Mouse (Mus musculus) left cerebral cortex, postnatal 25 days (tissue): ENCODE data around the gene F2r. TPM values are rescaled to one million over a fixed set of nuclear protein-coding genes. Genes with fewer than 3 reads are reported as not detected.

Experiments
- DNase-seq, 2 experiments: peaks; one replicate each; pipeline ENCODE4 v3.0.0; 2022; ENCODE audit warnings: low spot score in 2 of 2, mixed read lengths in 1 of 2
- intact Hi-C: fragments of 180-260 bp; cut with DNase I; formaldehyde crosslinking; loops from one replicate; pipeline ENCODE4 v1.15.1; 2025
- total RNA-seq, 2 experiments: library from RNA; stranded (reverse); gene quantifications; 2 replicates each; pipeline ENCODE4 v1.2.3; 2021

F2r gene
- total RNA-seq, result 1 to 10 TPM; 3.7 to 4.0 TPM

DNA sequence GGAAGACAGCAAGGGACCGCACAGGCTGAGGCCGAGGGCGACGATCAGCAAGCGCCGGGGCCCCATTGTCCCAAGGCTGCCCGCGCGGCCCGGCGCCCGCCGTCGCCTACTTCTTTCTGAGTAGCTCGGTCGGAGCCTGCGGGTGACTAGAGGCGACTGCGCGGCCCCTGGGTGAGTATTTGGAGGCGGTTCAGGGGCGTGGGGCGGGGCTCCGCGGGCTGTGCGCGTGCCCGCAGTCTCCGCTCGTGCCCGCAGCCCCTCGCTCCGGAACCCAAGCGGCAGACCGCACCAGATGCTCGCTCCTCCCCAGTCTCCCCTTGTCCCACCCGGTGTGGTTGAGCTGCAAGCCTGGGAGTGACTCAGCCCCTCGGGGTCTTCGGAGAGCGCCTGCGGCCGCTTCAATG is at the start of gene F2r:
TSS of gene F2r (minus strand) at position 179 of the 404 bp plus-strand sequence.
- intact Hi-C loops, result no loop called here
- DNase-seq, result peak; percentile 52

DNA sequence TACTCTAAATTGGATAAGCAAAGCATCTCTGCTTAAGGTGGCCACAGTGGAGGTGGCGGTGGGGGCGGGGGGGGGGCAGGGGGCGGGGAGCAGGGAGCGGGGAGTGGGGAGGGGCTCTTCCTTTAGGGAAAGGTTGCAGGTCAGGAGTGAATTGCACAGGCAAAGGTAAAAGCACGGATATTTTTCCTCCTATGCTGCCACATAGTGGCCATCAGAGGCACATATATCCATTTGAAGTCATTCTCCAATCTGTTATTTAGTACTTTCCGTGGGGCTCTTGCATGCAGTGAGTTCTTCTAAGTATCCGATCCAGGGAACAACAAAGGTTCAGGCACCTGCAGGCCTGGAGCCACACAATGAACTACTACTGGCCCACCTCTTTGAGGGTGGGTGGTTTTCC is 49.0 kb upstream of the F2r start:
- DNase-seq, result peak in 1 of 2 experiments; percentile 11
- intact Hi-C loops, result loop anchor here (1.0 kb wide), 1 partner anchor 104 kb away; no protein-coding TSS in a partner anchor

DNA sequence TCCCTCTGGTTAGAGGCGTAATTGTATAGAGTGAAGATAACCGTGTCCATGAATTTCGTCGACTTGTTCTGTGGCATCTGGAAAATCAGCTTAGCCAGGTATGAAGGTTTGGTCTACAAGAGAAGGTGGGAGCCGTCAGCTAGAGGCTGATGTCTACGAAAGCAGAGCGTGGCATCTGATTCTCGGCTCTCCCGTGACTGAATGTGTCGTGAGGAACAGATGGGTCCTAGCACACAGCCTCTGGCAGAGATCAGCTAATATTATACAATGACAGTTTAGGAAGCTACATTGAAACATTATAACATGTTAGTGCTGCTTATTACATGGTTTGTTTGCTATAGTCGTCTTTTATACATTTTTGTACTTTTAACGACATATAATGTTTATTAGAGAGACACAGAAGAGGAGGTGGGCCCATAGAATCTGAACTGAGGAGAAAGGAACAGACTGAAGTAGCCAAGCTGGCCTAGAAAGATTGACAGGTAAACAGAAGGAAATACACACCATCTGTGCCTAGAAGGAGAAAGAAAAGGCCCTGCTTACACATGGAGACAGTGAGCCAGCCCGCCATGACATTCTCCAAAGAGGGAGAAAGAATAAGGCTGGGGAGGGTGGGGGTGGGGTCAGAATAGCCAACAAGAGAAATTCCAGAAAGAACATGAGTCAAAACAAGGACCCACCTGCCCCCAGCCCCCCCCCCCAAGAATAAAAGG is 47.5 kb upstream of the F2r start:
- intact Hi-C loops, result no loop called here
- no peak for DNase-seq

DNA sequence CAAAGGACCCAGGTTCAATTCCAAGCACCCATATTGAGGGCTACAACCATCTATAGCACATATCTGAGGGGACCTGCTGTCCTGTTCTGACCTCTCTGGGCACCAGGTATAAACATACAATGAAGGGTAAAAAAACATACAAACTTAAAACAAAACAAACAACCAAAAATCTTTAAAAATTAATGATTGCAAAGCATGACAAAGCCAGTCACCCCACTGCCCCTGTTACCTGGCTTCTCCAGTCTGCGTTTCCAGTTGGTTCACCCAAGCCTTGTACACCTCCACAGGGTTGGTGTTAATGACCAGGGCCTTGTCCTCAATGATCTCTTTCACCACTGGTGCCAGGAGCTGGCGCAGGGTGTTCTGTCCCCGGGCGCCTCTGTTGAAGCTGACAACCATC is 45.5 kb upstream of the F2r start:
- intact Hi-C loops, result no loop called here
- no peak for DNase-seq

DNA sequence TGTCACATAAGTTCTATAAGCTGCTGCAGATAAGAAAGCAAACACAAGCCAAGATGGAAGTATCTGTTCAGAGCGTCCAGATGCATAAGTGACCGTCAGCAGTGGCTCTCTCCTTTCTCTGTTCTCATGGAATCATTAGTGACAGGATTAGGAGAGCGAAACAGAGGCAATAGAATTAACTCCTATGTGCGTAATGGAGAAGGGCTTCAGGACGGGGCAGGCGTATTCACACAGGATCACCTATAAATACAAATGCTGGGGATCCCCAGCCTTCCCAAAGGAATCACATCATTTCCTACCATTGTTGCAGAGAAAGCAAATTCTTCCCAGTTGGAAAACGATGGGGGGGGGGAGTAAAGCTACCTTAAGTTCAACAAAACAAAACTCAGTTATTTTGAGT is 41.1 kb upstream of the F2r start:
- no peak for DNase-seq
- intact Hi-C loops, result no loop called here

DNA sequence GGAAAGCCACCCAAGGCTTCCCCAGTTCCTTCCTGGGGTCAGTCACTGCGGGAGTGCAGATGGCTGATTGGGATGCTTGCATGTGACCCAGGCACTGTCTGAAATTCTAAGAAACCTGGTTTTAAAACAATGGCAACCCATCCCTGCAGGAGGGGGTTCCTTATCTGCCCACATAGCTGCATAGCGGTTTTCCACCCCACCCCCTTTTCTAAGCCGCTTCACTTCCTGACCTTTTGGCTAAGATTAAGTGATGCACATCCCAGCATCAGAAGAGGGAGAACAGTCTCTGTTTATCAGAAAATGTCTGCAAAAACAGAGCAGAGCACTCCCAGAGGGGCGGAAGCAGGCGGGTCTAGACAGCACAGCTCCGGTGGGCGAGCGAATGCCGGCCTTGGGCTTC is 38.9 kb upstream of the F2r start:
- DNase-seq, result no peak
- intact Hi-C loops, result no loop called here

DNA sequence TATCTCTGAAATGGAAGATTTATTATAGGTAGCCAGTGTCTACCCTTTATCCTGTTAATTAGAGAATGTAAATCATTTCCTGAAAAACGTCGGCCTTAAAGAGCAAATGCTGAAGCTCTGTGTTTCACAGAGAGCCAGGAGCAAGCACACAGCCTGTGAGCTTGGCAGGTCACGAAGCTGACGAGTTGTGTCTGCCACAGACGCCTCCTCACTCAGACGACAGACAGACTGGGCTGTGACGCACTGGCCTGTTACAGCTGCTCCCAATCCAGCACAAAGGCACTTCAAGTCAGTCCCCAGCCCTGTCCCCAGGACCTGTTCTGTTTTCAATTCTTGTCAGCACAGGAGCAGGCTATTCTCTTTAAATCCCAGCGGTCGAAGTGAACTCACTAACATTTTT is 37.0 kb upstream of the F2r start:
- intact Hi-C loops, result no loop called here
- DNase-seq, result peak in 1 of 2 experiments; percentile 40

DNA sequence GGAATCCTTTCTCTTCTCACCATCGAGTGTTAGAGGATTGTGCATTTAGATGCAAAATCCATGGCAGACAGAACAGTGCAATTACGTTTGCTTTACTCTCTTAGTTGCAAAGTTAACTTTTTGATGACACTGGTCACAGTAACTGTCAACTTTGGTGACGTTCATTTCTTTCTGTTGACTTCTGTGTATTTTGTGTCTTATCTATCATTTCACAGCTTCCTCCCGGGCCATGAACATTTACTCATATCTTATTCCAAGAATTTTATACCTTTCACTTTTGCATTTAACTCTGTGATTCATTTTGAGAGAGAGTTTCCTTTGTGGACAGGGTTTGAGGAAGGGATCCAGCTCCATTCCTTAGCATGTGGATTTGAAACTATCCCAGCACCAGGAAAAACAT is 35.4 kb upstream of the F2r start:
- no peak for DNase-seq
- intact Hi-C loops, result no loop called here

DNA sequence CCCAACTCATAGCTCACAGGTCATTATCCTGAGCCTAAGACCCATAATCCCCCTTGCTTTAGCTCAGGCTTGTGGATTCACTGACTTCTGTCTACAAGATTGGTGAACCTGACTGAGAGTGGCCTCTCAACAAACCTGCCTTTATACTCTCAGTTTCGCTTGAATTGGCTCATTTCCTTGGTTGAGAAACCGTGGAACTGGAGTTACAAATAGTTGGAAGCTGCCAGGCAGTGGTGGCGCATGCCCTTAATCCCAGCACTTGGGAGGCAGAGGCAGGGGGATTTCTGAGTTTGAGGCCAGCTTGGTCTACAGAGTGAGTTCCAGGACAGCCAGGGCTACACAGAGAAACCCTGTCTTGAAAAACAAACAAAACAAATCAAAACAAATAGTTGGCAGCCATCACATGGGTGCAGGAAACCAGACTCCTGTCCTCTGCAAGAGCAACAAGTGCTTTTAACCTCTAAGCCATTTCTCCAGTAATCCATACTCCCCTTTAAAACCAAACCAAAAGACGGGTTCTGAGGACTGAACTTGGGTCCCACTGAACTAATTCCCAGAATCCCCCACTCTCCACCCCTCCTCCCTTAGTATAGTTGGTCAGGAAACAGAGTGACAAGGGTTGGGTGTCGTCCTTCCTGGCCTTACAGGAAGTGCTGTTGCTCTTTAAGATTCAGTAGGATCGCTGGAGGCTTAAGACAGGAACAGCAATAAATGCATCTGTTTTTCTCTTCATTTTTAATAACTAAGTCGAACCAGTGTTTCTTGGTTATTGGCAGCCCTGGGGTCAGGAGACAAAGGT is 33.8 kb upstream of the F2r start:
- no peak for DNase-seq
- intact Hi-C loops, result no loop called here

DNA sequence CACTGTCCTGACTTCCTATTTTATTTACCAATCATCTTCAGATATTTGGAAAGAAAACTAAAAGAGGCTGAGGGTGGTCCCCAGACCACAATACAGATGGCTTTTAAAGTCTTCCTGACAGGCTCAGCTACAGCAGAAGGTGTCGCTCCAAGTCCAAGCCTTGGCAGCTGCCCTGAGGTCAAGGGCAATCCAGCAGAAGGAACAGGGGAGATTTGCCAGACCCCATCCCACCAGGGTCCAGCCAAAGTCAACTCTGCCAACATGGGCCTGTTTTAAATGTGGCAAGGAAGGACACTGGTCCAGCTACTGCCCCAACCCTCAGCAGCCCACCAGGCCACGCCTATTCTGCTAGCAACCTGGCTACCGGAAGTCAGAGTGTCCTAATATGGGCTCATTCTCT is 31.7 kb upstream of the F2r start:
- no peak for DNase-seq
- intact Hi-C loops, result no loop called here

DNA sequence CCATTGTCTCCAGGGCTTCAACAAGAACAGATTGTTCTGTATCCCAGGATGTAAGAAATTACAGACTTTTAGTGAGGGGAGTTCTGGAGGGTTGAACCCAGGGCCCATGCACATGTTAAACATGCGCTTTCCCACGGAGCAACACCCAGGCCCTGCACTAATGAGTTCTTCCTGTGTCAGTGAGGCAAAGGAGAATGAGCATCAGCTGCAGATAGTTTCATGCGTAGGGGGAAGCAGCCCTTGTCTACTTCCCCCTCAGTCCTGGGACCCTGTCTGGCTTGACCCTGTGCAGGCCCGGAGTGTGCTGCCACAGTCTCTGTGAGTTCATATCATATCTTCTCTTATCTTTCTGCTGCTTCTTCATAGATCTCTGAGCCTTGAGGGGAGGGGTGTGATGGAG is 29.0 kb upstream of the F2r start:
- intact Hi-C loops, result no loop called here
- no peak for DNase-seq

DNA sequence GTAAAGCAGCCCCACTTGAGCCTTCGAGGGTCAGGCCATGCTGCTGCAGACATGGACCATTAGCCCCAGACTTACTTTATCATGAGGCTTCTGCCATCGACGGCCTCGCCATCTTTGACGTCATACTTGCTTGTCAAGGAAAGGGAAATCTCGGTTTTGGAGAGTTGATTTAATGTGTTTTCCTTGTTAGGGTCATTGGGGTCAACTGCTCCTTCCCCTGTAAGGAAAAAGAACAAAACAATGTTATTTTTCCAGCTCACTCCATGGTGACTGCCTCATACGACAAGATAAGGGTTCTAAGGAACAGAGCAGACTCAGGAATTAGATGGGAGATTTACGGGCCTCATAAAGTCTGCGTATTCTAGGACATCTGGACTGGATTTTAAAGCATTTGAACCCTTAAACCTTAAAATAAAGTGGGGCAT is 28.4 kb upstream of the F2r start:
- intact Hi-C loops, result no loop called here
- no peak for DNase-seq

DNA sequence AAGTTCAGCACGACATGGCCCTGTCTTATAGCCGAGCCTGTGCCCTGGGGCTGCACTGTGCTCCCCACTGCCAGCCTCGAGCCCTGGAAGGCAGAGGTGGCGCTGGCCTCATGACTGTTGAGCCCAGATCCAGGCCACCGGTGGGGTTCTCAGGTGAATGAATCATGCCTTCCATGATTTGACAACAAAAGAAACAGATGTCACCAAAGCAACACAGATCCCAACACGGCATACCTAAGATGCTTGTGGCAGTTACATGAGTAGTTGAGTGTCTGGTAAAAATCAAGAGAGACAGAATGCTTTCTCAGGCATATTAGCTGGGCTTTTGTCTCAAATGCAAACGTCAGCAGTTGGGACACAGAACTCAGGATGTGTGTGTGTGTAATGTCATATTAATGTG is 25.5 kb upstream of the F2r start:
- DNase-seq, result no peak
- intact Hi-C loops, result no loop called here

DNA sequence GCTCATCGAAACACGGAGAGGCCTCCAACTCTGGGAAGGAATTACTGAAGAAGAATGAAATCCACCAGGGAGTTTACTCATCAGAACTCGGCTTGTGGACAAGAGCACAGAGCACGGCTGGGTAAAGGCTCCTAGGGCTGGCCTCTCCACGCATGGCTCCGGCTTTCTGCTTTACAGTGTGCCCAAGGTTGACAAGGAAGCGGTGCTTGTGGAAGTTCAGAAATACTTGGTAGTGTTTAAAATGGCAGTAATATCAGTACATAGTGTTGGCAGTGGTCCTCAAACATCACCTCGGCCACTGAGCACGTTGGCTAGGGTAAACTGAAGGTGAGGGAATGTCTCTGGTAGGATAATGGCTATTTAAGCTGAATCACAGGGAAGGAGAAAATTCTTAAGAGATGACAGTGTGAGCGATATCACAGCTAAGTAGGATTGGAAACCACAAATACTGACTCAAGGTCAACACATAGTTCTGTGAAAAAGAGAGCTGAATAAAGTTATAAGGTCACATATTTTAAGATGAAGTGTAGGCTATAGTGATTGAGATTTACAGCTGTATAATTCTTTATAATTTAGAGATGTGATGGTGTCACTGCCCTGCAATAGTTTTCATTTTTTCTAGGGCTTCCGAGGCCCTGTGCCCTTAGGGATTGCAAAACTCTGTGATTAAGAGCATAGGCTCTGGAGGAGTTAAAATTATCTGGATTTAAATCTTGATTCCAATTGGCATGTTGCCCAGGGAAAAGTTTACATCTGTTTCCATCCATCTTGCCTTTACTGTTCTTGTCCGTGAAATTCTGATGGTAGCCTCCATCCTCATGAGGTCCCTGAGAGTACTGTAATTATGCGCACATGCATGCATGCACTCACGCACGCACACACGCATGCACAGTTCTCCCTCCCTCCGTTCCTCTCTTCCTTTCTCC is 23.0 kb upstream of the F2r start:
- intact Hi-C loops, result no loop called here
- DNase-seq, result no peak

DNA sequence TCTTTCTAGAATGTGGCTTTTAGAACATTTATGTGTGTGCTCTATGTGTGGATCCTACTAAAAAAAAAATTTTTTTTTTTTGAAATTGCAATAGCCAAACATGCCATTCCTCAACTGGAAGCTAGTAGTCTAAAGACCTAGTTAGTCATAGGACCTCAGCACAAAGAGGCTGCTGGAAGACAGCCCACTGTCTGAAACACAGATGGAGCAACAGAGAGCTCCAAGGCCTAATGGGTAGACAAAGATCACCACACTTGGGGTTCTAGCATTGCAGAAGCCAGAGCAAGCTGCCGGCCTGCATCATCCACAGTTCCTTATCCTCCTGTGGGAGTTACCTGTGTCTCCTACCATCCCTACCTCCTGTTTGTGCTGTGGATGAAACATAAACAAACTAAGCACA is 22.1 kb upstream of the F2r start:
- intact Hi-C loops, result no loop called here

DNA sequence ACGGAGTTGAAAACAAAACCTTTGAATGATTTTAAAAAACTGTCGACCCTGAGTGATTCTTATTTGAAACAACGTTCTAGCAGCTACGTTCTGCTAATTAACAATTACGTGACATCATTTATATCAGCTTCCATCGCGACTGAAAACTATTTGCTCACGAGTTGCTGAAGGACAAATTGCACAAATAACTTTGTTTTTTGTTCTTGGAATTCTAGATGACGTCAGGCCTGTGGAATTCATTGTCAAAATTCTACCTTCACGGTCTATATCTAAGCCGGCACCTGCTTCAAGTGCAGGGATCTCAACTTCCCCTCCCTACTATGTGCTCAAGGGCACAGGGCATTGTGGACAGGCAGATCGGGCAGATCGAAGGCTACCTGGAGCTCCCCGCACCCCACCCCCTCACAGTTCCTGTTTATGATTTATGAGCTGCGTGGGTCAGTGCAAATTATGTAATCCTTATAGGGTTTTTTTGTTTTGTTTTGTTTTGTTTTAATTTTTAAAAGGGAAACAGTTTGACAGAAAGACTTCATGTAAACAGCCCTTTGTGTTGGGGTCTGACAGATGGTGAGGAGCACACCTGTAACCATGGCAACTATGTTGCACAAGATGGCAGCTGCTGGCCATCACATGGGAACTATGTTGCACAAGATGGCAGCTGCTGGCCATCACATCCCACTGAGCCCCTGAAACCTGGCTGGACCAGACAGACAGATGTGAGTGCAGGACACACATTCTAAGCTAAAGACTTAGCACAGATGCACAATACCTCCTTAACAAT is 21.2 kb upstream of the F2r start:
- intact Hi-C loops, result no loop called here
- DNase-seq, result no peak

More for the DNA sequence above, 22.1 kb upstream of the F2r start:
- DNase-seq, result no peak

DNA sequence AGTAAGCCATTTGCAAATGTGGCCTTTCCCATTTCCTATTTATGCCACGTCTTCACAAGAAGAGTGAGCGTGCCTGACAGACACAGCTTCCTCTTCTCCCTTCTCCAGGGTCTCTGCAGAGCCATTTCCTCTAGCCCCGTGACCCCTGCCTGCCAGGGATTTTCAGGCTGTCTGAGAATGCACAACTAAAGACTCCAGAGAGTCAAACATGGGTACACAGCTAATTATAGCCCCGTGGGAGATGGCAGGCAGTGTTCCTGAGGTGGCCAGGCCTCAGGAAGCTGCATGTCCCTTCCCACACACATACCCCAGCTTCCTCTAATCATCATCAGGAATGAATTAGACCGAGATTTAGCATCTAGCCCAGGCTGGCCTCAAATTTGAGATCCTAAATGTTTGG is 20.6 kb upstream of the F2r start:
- intact Hi-C loops, result no loop called here
- DNase-seq, result peak in 1 of 2 experiments; percentile 12

DNA sequence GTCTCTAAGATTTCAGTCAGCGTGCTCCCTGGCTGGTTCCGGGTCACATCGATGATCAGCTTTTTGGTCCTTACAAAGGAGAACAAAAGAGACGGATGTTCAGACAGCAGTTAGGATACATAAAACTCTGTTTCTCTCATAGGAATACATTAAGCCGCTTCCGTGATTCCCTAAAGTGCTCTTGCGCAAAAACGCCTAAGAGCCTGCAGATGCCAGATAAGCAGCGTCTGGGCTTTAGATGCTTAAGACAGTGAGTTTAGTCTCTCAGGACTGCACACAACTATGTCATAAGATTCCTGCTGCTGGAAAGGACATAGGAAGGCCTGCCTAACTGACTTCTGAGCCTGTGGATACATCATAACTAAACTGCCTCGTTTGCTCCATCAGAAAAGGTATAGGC is 19.4 kb upstream of the F2r start:
- intact Hi-C loops, result no loop called here

DNA sequence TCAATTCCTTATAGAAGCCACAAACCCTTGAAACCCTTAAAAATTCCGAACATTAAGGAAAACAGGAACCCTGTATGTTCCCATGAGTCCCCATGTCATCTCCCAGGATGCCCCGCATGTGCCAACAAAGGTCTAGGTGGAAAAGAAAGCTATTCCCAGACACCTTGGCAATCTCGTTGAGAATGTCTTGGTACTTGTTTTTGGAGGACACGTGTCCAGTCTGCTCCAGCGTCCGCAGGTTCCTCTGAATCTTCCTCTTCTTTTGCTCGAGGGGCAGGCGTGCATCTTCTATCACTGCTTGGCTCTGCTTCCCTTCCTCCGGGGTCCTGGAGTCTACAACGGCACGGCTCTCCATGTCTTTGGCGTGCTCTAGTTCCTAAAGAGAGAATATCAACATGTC is 17.0 kb upstream of the F2r start:
- DNase-seq, result no peak
- intact Hi-C loops, result no loop called here

More for the DNA sequence above, 19.4 kb upstream of the F2r start:
- DNase-seq, result no peak
